Mouse (Mus musculus): ENCODE data around the gene Ckap5.

The Ckap5 gene

GRCm38 (mm10) chr2:91627486-91627885 lies 100.9 kb downstream of the Ckap5 start:
- no peak for DNase-seq (ENCODE audit: low spot score in 2 of 2)

DNA sequence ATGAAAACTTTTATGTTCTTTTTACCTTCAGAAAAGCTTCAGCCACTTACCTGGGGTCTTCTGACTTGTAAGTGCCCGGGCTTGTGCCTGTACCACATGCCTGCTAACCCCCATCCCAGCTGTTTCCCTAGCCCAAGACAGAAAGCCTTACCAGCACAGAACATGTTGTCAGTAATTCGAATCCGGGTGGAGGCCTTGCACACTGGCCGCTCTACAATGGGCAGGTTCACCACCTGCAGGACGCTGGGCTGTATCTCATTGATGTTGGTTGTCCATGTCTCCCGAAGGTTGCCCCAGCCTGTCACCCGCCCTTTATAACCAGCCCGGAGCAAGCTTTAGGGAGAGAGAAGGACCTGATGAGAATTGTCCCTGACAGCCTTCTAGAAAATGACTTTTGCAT lies 101.6 kb downstream of the Ckap5 start:
- DNase-seq (ENCODE audit: low spot score in 2 of 2), result no peak

DNA sequence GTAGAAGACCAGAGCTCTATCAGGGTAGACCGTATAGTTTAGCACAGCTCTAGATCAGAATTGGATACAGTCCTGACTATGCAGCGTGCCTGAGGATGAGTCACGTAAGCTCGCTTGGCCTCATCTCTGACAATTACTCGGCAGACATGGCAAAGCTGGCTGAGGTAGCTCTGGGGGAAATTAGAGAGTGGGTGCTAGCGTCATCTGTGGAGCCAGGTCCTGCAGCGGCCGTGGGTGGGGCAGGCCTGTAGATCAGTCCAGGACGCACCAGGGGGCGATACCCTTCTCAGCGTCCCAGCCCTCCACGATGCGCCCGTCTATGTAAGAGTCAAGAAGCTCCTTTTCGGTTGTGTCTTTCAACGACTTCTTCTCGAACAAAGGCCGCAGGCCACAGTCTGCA lies 103.1 kb downstream of the Ckap5 start:
- DNase-seq (ENCODE audit: low spot score in 2 of 2), result peak in 1 of 2 experiments; percentile 58

DNA sequence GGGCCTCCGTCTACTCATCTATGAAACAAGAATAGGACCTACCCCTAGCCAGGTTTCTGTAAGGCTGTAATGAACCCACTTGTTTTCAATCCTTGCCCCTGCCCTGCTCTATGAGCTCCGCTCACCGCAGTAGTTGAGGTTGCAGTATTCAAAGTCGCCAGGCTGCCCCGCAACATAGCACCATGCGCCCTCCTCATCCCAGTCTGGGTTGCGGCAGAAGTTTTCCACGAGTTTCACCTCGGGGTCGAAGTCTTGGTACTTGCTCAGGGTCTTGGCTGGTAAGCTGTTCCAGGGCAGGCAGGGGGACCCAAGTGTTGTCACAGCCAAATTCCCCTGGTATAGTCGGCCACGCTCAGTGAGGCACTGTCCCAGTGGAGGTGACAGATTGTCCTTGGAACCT lies 103.8 kb downstream of the Ckap5 start:
- peak in 1 of 2 experiments; percentile 58 for DNase-seq (ENCODE audit: low spot score in 2 of 2)

DNA sequence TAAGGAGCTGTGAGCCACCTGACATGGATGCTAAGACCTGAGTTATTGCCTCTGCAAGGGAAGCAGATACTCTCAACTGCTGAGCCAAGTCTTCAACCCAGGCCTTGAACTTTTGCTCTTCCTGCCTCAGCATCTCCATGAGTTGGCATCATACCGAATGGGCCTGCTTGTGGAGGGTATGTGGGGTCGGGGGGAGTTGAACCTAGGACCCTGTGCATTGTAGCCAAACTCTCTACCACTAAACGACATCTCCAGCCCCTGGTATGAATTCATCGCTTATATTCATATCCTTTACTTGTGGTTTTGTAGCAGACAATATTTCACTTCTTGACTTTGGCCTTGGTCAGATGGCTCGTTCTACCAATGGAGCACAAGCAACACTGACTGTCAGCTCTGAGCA lies 105.3 kb downstream of the Ckap5 start:
- no peak for DNase-seq (ENCODE audit: low spot score in 2 of 2)

GRCm38 (mm10) chr2:91632316-91632715 lies 105.8 kb downstream of the Ckap5 start:
- no peak for DNase-seq (ENCODE audit: low spot score in 2 of 2)

GRCm38 (mm10) chr2:91633334-91633977 lies 106.9 kb downstream of the Ckap5 start:
- no peak for DNase-seq (ENCODE audit: low spot score in 2 of 2)

GRCm38 (mm10) chr2:91634841-91635240 lies 108.3 kb downstream of the Ckap5 start:
- no peak for DNase-seq (ENCODE audit: low spot score in 2 of 2)

DNA sequence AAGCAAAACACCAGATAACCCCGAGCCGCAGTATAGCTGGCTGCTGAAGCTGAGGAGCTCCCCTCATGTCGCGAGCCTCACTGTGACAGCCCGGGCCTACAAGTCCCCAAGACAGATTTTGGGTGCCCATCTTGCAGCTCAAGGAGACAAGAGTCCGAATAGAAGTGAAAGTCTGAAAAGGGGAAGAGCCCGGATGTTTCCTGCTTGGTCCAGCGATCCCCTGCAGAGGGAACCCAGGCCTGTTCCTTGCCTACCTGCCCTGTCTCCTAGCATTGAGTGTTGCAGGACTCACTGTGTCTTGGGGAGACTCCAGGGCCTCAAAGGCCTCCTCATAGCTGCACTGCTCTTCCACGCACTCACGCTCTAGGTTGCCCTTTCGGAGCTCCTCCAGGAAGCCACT lies 108.9 kb downstream of the Ckap5 start:
- no peak for DNase-seq (ENCODE audit: low spot score in 2 of 2)

GRCm38 (mm10) chr2:91636229-91636628 lies 109.7 kb downstream of the Ckap5 start, which contains the start of gene F2:
Gene F2 (minus strand): TSS chr2:91636414.
- DNase-seq (ENCODE audit: low spot score in 2 of 2), result no peak

- DNase-seq (ENCODE audit: low spot score in 2 of 2), result no peak
Observed at GRCm38 (mm10) chr2:91636727-91637338, 110.3 kb downstream of the Ckap5 start.

- no peak for DNase-seq (ENCODE audit: low spot score in 2 of 2)
Observed at GRCm38 (mm10) chr2:91638931-91639330, 112.4 kb downstream of the Ckap5 start.

DNA sequence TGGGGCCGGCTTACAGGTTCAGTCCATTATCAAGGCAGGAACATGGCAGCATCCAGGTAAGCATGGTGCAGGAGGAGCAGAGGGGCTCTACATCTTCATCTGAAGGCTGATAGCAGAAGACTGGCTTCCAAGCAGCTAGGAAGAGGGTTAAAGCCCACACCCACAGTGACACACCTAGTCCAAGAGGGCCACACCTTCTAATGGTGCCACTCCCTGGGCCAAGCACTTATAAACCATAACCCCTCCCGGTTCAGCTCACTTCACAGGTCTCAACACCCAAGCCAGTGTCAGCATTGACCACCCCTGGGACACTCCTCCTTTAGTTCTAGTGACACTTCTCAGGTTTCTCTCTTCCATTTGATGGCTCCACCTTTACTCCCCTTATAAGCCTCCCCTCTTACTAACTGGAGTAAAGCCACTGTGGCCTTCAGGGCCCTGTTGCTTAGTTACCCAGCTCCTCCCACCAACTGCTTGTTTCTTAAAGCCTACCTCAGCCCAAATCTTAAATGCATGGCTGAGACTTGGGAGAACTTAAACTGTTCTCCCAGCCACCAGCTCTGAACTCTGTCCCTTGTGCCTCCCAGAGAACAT lies 116.4 kb downstream of the Ckap5 start:
- no peak for DNase-seq (ENCODE audit: low spot score in 2 of 2)

DNA sequence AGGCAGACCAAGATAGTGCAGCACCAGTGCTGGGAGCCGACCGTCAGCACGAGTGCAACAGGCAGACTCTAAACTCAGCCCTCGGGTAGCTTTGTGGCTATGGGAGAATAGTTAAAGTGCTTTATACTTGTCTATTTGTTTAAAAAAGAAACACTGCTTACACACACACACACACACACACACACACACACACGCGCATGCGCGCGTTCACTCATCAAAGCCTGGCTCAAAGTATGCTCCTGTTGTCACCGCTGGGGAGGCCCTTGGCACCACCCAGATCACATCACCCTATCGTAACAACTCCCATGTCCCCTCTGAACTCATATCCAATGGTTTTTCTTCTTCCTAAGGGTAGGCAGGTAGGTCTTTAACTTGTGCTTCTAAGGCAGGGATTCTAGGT lies 117.5 kb downstream of the Ckap5 start:
- DNase-seq (ENCODE audit: low spot score in 2 of 2), result no peak

DNA sequence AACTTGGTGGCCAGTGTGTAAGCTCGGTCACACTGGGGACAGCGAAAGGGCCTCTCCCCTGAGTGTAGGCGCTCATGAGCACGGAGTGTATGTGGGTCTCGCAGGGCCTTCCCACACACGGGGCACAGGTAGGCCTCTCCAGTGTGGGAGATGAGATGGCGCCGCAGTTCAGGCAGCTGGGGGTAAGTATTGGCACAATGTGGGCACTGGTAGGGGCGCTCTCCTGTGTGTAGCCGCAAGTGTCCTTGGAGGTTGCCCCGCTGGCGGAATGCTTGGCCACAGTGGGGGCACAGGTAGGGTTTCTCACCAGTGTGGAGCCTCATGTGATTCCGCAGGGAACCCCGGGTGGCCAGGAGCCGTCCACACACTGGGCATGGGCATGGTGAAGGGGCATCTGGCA lies 118.8 kb downstream of the Ckap5 start:
- no peak for DNase-seq (ENCODE audit: low spot score in 2 of 2)

DNA sequence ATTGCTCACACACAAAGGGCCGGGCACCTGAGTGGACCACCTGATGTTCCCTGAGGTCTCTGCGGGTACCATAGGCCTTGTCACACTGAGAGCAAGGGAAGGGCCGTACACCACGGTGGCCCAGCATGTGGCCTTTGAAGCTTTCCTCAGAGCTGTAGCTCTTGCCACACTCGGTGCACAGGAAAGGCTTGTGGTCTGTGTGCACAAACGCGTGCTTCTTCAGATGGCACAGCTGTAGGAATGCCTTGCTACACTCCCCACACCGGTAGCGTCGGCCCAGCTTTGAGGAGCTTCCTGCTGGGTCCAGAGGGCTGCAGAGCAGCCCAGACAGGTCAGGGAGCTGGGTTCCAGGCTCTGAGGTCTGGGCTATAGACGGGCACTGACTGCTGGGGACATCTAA lies 119.2 kb downstream of the Ckap5 start:
- no peak for DNase-seq (ENCODE audit: low spot score in 2 of 2)

GRCm38 (mm10) chr2:91646733-91647132 lies 120.2 kb downstream of the Ckap5 start:
- peak; percentile 63 to 81 for DNase-seq (ENCODE audit: low spot score in 2 of 2)

GRCm38 (mm10) chr2:91649152-91649551 lies 122.6 kb downstream of the Ckap5 start:
- no peak for DNase-seq (ENCODE audit: low spot score in 2 of 2)

DNA sequence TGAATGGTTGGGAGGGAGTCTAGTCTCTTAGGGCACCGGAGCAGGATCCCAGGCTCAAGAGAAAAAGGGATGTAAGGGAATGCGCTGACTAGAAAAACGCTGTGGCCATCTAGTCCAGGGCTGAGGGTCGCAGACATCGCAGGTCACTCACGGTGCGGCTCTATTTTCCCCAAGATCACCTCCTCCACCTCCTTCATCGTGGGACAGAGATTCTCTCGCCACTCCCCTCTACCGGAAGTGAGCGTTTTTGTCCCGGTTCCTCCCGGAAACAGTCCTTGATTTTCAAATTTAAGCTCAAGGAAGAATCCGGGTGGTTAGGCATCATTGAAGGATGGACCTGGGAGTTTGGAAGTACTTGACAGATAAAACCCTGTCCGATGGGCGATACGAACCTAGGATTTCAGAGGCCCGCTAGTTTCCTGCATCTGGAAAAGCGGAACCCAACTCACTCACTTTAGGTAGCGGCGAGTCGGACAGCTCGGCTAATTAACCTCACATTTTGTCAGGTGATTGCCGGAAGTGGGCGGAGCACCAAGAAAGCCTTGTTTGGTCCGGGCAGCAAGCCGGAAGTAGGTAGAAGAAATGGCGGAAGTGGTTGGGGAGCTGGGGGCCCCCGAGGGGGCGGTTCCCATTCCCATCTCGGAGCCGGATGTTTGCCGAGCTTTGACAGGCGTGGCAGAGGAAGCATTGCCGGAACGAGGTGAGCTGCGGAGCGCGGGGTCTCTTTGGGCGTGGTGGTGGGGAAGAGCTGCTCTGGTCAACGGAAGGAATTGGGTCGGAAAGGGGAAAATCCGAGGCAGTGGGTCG lies 123.2 kb downstream of the Ckap5 start, which contains the start of the genes Zfp408 and Arhgap1:
Gene Zfp408, minus strand, starts transcription at position 239 of the 807 bp plus-strand sequence.
Gene Arhgap1, plus strand, starts transcription at position 308 of the 807 bp plus-strand sequence.
- peak; percentile 95 to 96 for DNase-seq (ENCODE audit: low spot score in 2 of 2)

DNA sequence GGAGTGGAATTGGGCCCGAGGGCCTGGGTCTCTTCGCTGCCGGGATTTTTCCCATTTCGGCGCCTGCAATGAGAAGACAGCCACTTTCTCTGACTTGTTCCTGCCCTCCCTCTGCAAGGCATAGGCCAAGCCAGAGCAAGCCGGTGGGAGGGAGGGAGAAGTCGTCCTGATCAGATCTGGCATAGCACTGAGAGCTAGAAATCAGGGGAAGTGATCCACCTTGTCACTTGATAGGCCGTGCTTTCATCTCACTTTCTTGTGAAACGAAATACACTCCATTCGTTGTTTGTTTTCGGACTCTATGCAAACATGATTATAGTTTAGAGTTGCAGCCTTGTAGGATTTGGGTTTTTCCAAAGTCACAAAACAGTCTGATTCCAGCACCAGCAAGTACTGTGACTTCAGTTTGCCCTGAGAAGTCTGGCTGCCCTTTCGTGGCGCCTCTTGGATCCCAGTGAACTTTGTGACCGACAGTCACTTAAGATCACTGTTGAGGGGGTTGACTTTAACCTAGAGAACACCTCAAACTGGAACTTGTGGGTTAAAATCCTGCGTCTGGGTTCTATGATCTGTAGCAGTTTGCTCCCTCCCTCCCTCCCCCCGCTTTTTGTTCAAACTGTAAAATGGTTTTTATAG lies 123.9 kb downstream of the Ckap5 start:
- no peak for DNase-seq (ENCODE audit: low spot score in 2 of 2)

DNA sequence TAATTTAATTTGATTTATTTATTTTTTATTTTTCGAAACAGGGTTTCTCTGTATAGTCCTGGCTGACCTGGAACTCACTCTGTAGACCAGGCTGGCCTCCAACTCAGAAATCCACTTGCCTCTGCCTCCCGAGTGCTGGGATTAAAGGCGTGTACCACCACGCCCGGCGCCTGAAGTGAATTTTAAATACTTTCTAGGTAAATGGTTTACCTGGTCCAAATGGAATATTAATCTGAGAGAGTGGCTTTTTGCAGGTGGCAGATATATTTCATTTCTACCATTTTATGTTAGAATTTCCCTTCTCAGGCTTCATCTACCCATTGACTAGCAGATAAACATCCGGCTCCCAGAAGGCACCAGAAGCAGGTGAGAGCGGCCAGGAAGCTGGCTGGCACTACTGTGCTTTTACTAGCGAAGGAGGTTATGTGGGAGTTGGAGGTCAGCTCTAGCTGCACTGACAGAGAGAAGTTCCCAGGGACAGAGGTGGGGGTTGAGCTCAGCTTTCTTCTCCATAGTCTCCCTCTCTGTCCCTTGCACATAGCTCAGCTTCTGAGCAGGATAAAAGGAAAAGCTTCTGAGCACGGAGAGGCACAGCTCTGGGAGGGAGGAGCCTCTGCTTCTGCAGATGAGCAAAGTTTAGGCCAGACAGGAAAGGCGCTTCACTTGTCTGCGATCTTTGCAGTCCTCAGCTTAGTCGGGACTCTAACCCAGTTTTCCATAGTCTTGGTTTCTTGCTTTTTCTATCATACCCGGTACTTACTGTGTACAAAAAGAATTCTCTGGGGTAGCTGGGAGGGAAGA lies 125.1 kb downstream of the Ckap5 start:
- no peak for DNase-seq (ENCODE audit: low spot score in 2 of 2)
